Mouse (Mus musculus) left cerebral cortex, postnatal 36 days (tissue): ENCODE results near the gene Atg4a. TPM values are rescaled to one million over a fixed set of nuclear protein-coding genes. Genes with fewer than 3 reads are reported as not detected.

Source experiments
- DNase-seq, 2 experiments: peaks; one replicate each; pipeline ENCODE4 v3.0.0; 2021 to 2022; ENCODE audit warnings: low spot score in 2 of 2, mixed read lengths in 1 of 2
- intact Hi-C: fragments of 180-260 bp; cut with DNase I; formaldehyde crosslinking; loops from one replicate; pipeline ENCODE4 v1.15.1; 2025
- total RNA-seq, 2 experiments: library from RNA; stranded (reverse); gene quantifications; 2 replicates each; pipeline ENCODE4 v1.2.3; 2021

Atg4a gene
- total RNA-seq, 2 experiments from 2014 or later = 5.8 to 12.9 TPM

- no peak for DNase-seq
- intact Hi-C loops = no loop called here
These were observed 200.0 kb downstream of the Atg4a start for GRCm38 (mm10) chrX:141156696-141157095.

DNA sequence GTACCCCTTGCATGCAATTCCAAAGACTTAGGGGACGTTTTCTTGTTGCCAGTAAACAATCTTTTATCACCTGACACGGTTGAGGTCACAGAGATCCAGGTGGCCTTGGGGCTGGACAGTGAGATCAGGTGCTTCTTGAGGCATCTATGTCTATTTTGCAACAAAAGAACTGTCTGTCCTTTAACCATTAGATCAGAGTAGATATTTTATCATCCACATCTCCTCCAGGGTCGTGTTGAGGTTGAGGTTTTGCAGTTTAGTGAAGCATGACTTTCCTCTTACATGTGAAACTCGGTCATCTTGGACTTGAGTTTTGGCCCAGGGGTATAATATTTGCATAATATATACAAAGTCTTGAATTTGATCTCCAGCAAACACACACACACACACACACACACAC lies 200.9 kb downstream of the Atg4a start:
- intact Hi-C loops = no loop called here
- DNase-seq = no peak

DNA sequence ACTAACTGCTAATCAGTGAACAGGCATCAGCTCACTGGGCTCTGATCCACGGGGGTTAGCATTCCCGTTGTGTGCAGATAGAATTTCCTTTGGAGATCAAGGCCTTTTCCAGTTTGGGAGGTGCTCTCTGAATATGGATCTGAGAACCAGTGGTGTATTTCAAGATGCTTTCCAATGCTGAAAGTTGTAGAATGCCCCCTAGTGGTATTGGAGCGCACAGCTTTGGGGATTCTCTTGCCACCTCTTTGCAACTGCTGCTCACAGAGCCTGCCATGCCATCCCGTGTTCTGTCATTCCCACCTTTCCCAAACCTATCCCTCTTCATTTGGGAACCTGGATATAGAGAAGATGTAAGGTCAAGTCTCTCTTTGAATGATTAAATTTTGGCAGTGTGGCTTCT lies 201.5 kb downstream of the Atg4a start:
- no peak for DNase-seq
- intact Hi-C loops = no loop called here

GRCm38 (mm10) chrX:141160371-141160770 lies 203.7 kb downstream of the Atg4a start:
- DNase-seq = no peak
- intact Hi-C loops = no loop called here

- intact Hi-C loops = no loop called here
- no peak for DNase-seq
These were observed 208.4 kb downstream of the Atg4a start for GRCm38 (mm10) chrX:141165067-141165466.

GRCm38 (mm10) chrX:141175353-141175752 lies 218.6 kb downstream of the Atg4a start:
- no peak for DNase-seq
- intact Hi-C loops = no loop called here

DNA sequence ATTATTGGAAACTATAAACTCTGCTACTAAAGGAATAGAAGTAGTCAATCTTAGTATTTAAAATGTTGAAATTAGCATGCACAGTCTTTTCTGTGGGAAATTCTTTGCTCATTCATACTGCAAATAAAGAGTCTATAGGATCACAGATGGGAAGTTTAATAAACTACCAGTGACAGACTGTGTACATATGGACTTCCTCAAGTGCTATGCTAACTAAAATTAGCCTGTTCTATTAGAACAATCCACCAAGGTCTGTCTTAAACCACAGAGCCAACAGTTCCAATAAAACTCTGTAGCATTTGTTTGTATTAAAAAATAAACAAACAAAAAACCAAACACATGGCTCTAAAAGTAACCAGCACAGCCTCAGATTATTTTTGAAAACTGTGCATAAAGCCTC lies 238.3 kb downstream of the Atg4a start:
- no peak for DNase-seq
- intact Hi-C loops = no loop called here

GRCm38 (mm10) chrX:141198993-141199392 lies 242.3 kb downstream of the Atg4a start:
- intact Hi-C loops = no loop called here
- DNase-seq = no peak

GRCm38 (mm10) chrX:141212802-141213201 lies 256.1 kb downstream of the Atg4a start:
- intact Hi-C loops = loop anchor here (10.0 kb wide), 1 partner anchor 882 kb away; no protein-coding TSS in a partner anchor

More at GRCm38 (mm10) chrX:141212802-141213201, 256.1 kb downstream of the Atg4a start:
- peak; percentile 5 to 15 for DNase-seq

Other genes with a start within 250 kb of the Atg4a start
- gene Tex13b, start 143.5 kb upstream of the Atg4a start, total RNA-seq = not detected
- gene Vsig1, start 49.3 kb upstream of the Atg4a start, total RNA-seq = not detected
- gene Psmd10, start 179 bp upstream of the Atg4a start, total RNA-seq = 10 to 100 TPM; 15.1 to 21.1 TPM